Comparison of ENCODE assay signal across 20 mouse cellular contexts in genomic region chr7:79844090-79844802, GRCm38 (mm10). TPM values are rescaled to one million over a fixed set of nuclear protein-coding genes. Genes with fewer than 3 reads are reported as not detected.
DNase-seq lines count a peak whose midpoint lies in the region; ATAC-seq and TF ChIP-seq lines count a peak whose summit lies in the region.
"Had no signal": no experiment of that assay in that cellular context is flagged by ENCODE, and none has a peak within 500 bp of the region (broad histone marks: within the 10 kb centered on the region; RNA-seq: fewer than 3 reads in every experiment).

No protein-coding gene starts in this region.

- 0 out of 2 replicates have a peak, but pooled peaks have one; percentile 7 for TF ChIP-seq POLR2A in liver, adult 2 months (IDR thresholded peaks at IDR 0.05; ENCODE audit: extremely low read depth, insufficient read depth, low read length)
- no peak for TF ChIP-seq POLR2A in small intestine, adult 2 months (IDR thresholded peaks at IDR 0.05; ENCODE audit: low read depth, low read length)

- H3K9me3 ChIP-seq in liver, embryonic 12.5 days (replicated peaks) = no peaks in the 10 kb centered on the region
- no peaks in the 10 kb centered on the region for H3K9me3 ChIP-seq in midbrain, embryonic 10.5 days (replicated peaks)
- H3K9me3 ChIP-seq in hindbrain, embryonic 11.5 days (ENCODE audit: control insufficient read depth, low read length) = no peaks in the 10 kb centered on the region
- H3K9me3 ChIP-seq: G1E; midbrain, embryonic 12.5 days had no signal

- peak; percentile 21; the same call in 1 of the 2 replicates for TF ChIP-seq CTCF in liver, adult 2 months (IDR thresholded peaks at IDR 0.05; ENCODE audit: low read depth, low read length)
- TF ChIP-seq CTCF in small intestine, adult 2 months (IDR thresholded peaks at IDR 0.05; ENCODE audit: extremely low read depth, insufficient read length, insufficient replicate concordance, low read depth, low read length) = no peak

- peak overlapping the region; percentile 91 for H3K27ac ChIP-seq in liver, adult 2 months (replicated peaks; ENCODE audit: insufficient read depth, low read depth, low read length)
- no peak overlapping the region; the same call in 1 of the 2 replicates for H3K27ac ChIP-seq in liver, embryonic 12.5 days
- H3K27ac ChIP-seq in small intestine, adult 2 months (ENCODE audit: insufficient read depth, low read depth, low read length) = peak overlapping the region; percentile 87
- no peak overlapping the region; the same call in 1 of the 2 replicates for H3K27ac ChIP-seq in midbrain, embryonic 10.5 days (replicated peaks)
- H3K27ac ChIP-seq in hindbrain, embryonic 11.5 days (ENCODE audit: low read depth, low read length) = no peak overlapping the region
- H3K27ac ChIP-seq: hindbrain, embryonic 14.5 days; midbrain, embryonic 12.5 days had no signal

- no peaks in the 10 kb centered on the region for H3K27me3 ChIP-seq in liver, adult 2 months (ENCODE audit: control insufficient read depth, insufficient read depth, low read length)
- H3K27me3 ChIP-seq in liver, embryonic 12.5 days (replicated peaks) = peaks cover 32% of the 10 kb centered on the region
- no peaks in the 10 kb centered on the region for H3K27me3 ChIP-seq in small intestine, adult 2 months (ENCODE audit: control insufficient read depth, insufficient read depth, low read length)
- H3K27me3 ChIP-seq in midbrain, embryonic 10.5 days (ENCODE audit: low read depth, poor library complexity, severe bottlenecking) = peaks cover 31% of the 10 kb centered on the region
- H3K27me3 ChIP-seq in hindbrain, embryonic 11.5 days (ENCODE audit: control insufficient read depth, insufficient read depth, low read length) = peaks cover 4% of the 10 kb centered on the region; the same call in 1 of the 2 replicates

- WGBS in liver, adult 2 months = 15% methylated on average over 8 of the region's 8 CpGs
- 58% methylated on average over 8 of the region's 8 CpGs for WGBS in liver, embryonic 12.5 days (ENCODE audit: insufficient replicate concordance)
- WGBS in small intestine, adult 2 months = 27% methylated on average over 8 of the region's 8 CpGs
- 78% methylated on average over 8 of the region's 8 CpGs for WGBS in midbrain, embryonic 10.5 days
- WGBS in hindbrain, embryonic 11.5 days = 79% methylated on average over 8 of the region's 8 CpGs

- H3K4me3 ChIP-seq in liver, adult 2 months (ENCODE audit: insufficient read depth, low read depth, low read length) = no peak overlapping the region
- H3K4me3 ChIP-seq in liver, embryonic 12.5 days = no peak overlapping the region
- peak overlapping the region; percentile 44 for H3K4me3 ChIP-seq in small intestine, adult 2 months (ENCODE audit: low read depth, low read length)
- no peak overlapping the region for H3K4me3 ChIP-seq in midbrain, embryonic 10.5 days
- no peak overlapping the region for H3K4me3 ChIP-seq in hindbrain, embryonic 11.5 days (ENCODE audit: low read depth, low read length)
- H3K4me3 ChIP-seq: midbrain, embryonic 12.5 days had no signal

- peak overlapping the region; percentile 61 for H3K9ac ChIP-seq in liver, adult 2 months (ENCODE audit: low read depth, low read length)
- H3K9ac ChIP-seq in liver, embryonic 12.5 days = no peak overlapping the region
- H3K9ac ChIP-seq in hindbrain, embryonic 11.5 days (ENCODE audit: low read depth, low read length) = no peak overlapping the region
- H3K9ac ChIP-seq: hindbrain, embryonic 14.5 days; midbrain, embryonic 12.5 days had no signal

- H3K36me3 ChIP-seq in liver, adult 2 months (ENCODE audit: control insufficient read depth, insufficient read depth, low read length) = no peaks in the 10 kb centered on the region
- H3K36me3 ChIP-seq in liver, embryonic 12.5 days = no peaks in the 10 kb centered on the region
- peaks cover 26% of the 10 kb centered on the region for H3K36me3 ChIP-seq in small intestine, adult 2 months (ENCODE audit: control insufficient read depth, insufficient read depth, low read length)
- no peaks in the 10 kb centered on the region for H3K36me3 ChIP-seq in midbrain, embryonic 10.5 days
- H3K36me3 ChIP-seq in hindbrain, embryonic 11.5 days (ENCODE audit: control insufficient read depth, insufficient read depth, low read length) = no peaks in the 10 kb centered on the region
- H3K36me3 ChIP-seq: G1E; midbrain, embryonic 12.5 days had no signal

- peak; percentile 87 for DNase-seq in liver, adult 2 months (ENCODE audit: extremely low read depth, low read depth, low spot score)
- DNase-seq in heart, adult 9 months (ENCODE audit: low spot score in 2 of 2) = peak; percentile 68 to 69
- DNase-seq in heart, postnatal 4 days = peak; percentile 59
- no peak for DNase-seq in midbrain, embryonic 10.5 days (ENCODE audit: low spot score)
- no peak for DNase-seq in hindbrain, embryonic 11.5 days (ENCODE audit: low spot score)
- DNase-seq: adrenal gland, postnatal 25 days; cerebellum, postnatal 36 days; lung, postnatal 10 days; thymus, adult 2 months had no signal

- H3K4me1 ChIP-seq in liver, adult 2 months (ENCODE audit: control insufficient read depth, insufficient read depth, low read length) = peaks cover 21% of the 10 kb centered on the region
- peaks cover 15% of the 10 kb centered on the region; the same call in 1 of the 2 replicates for H3K4me1 ChIP-seq in liver, embryonic 12.5 days
- peaks cover 22% of the 10 kb centered on the region for H3K4me1 ChIP-seq in small intestine, adult 2 months (ENCODE audit: control insufficient read depth, insufficient read depth, insufficient read length, low read length)
- peaks cover 24% of the 10 kb centered on the region for H3K4me1 ChIP-seq in midbrain, embryonic 10.5 days
- H3K4me1 ChIP-seq in hindbrain, embryonic 11.5 days (replicated peaks; ENCODE audit: control insufficient read depth, insufficient read depth, low read length) = no peaks in the 10 kb centered on the region; the same call in 1 of the 2 replicates

- H3K79me2 ChIP-seq in liver, adult 2 months (ENCODE audit: control insufficient read depth, insufficient read depth, low read length) = peaks cover 10% of the 10 kb centered on the region; the same call in 1 of the 2 replicates

- no peak for ATAC-seq in liver, embryonic 12.5 days
- no peak for ATAC-seq in hindbrain, embryonic 11.5 days (ENCODE audit: low FRiP score)
- ATAC-seq in megakaryocyte, adult 5-6 weeks (ENCODE audit: poor library complexity, severe bottlenecking) = no peak

- H3K4me2 ChIP-seq in liver, embryonic 12.5 days = no peak overlapping the region
- H3K4me2 ChIP-seq in hindbrain, embryonic 11.5 days (replicated peaks; ENCODE audit: low read depth, low read length) = no peak overlapping the region
- H3K4me2 ChIP-seq: hindbrain, embryonic 14.5 days; midbrain, embryonic 12.5 days had no signal

RNA-seq across cellular contexts. Expression of gene Anpep, which starts 16.6 kb away (rescaled TPM):
- total RNA-seq in liver, adult 2 months (2014; rRNA removed) = 31.4 and 56.5 TPM in 2 replicates
- polyA plus RNA-seq in liver, adult 2 months (2012; rRNA removed) = 92.5 and 100 TPM in 2 replicates
- 12.8 and 13.8 TPM in 2 replicates for polyA plus RNA-seq in liver, embryonic 12.5 days (2016; fragmentation: Nextera tagmentation; extraction: Ambion mirVana)
- total RNA-seq in heart, postnatal 4 days (2021) = 10 to 100 TPM; 21.0 to 21.4 TPM
- 1,432 and 7,549 TPM in 2 replicates for polyA plus RNA-seq in small intestine, adult 2 months (2012; rRNA removed)
- 3.9 and 5.5 TPM in 2 replicates for polyA plus RNA-seq in midbrain, embryonic 10.5 days (2016; fragmentation: Nextera tagmentation; extraction: Ambion mirVana)
- 4.9 and 6.2 TPM in 2 replicates for polyA plus RNA-seq in hindbrain, embryonic 11.5 days (2014; fragmentation: Nextera tagmentation; extraction: Ambion mirVana)
- 1.8 and 2.0 TPM in 2 replicates for total RNA-seq in megakaryocyte, adult 5-6 weeks (2015)
- not detected in 2 replicates for total RNA-seq in megakaryocyte, adult 5-6 weeks (2017)
- polyA plus RNA-seq: G1E had no signal

RNA-seq across cellular contexts. Expression of gene Mesp2, which starts 33.7 kb away (rescaled TPM):
- total RNA-seq in liver, adult 2 months (2014; rRNA removed) = 0.07 and 0.09 TPM in 2 replicates
- 0.23 and 0.24 TPM in 2 replicates for polyA plus RNA-seq in liver, adult 2 months (2012; rRNA removed)
- polyA plus RNA-seq in liver, embryonic 12.5 days (2016; fragmentation: Nextera tagmentation; extraction: Ambion mirVana) = 0.06 TPM in 2 replicates
- under 1 TPM in 1 of 2 experiments, not detected in 1; 0.36 TPM for total RNA-seq in heart, postnatal 4 days (2021)
- 0.33 TPM in 2 replicates for polyA plus RNA-seq in small intestine, adult 2 months (2012; rRNA removed)
- 0.53 and 0.61 TPM in 2 replicates for polyA plus RNA-seq in midbrain, embryonic 10.5 days (2016; fragmentation: Nextera tagmentation; extraction: Ambion mirVana)
- 0.42 and 0.78 TPM in 2 replicates for polyA plus RNA-seq in hindbrain, embryonic 11.5 days (2014; fragmentation: Nextera tagmentation; extraction: Ambion mirVana)
- total RNA-seq in megakaryocyte, adult 5-6 weeks (2015) = 0.29 TPM in 1 of 2 replicates, not detected in the other
- not detected in 2 replicates for total RNA-seq in megakaryocyte, adult 5-6 weeks (2017)
- total RNA-seq: G1E had no signal
- polyA plus RNA-seq: embryonic facial prominence, embryonic 11.5 days; G1E had no signal

RNA-seq across cellular contexts. Expression of gene Mesp1, which starts 50.7 kb away (rescaled TPM):
- total RNA-seq in liver, adult 2 months (2014; rRNA removed) = 0.18 and 0.20 TPM in 2 replicates
- polyA plus RNA-seq in liver, adult 2 months (2012; rRNA removed) = not detected in 2 replicates
- 0.10 TPM in 1 of 2 replicates, not detected in the other for polyA plus RNA-seq in liver, embryonic 12.5 days (2016; fragmentation: Nextera tagmentation; extraction: Ambion mirVana)
- total RNA-seq in heart, postnatal 4 days (2021) = not detected
- polyA plus RNA-seq in small intestine, adult 2 months (2012; rRNA removed) = 0.28 and 1.2 TPM in 2 replicates
- polyA plus RNA-seq in midbrain, embryonic 10.5 days (2016; fragmentation: Nextera tagmentation; extraction: Ambion mirVana) = 0.12 TPM in 1 of 2 replicates, not detected in the other
- polyA plus RNA-seq in hindbrain, embryonic 11.5 days (2014; fragmentation: Nextera tagmentation; extraction: Ambion mirVana) = not detected in 2 replicates
- total RNA-seq in megakaryocyte, adult 5-6 weeks (2015) = not detected in 2 replicates
- not detected in 2 replicates for total RNA-seq in megakaryocyte, adult 5-6 weeks (2017)
- total RNA-seq: adrenal gland, postnatal 25 days; G1E; gastrocnemius, postnatal 4 days had no signal
- polyA plus RNA-seq: G1E; hindbrain, embryonic 14.5 days; kidney, embryonic 16.5 days; limb, embryonic 11.5 days; midbrain, embryonic 12.5 days; spleen, adult 2 months had no signal

Comparison
In these comparisons a context has a peak if more than half of its experiments do, and no peak if none do; other contexts are left out.
1. H3K27ac ChIP-seq: peak in liver, adult 2 months (single experiment) and small intestine, adult 2 months (single experiment); none in liver, embryonic 12.5 days (single experiment), midbrain, embryonic 10.5 days (single experiment) and hindbrain, embryonic 11.5 days (single experiment).
2. DNase-seq: peak in liver, adult 2 months (single experiment), heart, adult 9 months (2 of 2) and heart, postnatal 4 days (single experiment); none in midbrain, embryonic 10.5 days (single experiment) and hindbrain, embryonic 11.5 days (single experiment).
3. RNA of gene Anpep, which starts 16.6 kb away (polyA plus RNA-seq): 1,432 to 7,549 TPM in small intestine, adult 2 months; 92.5 to 100 TPM in liver, adult 2 months, 12.8 to 13.8 TPM in liver, embryonic 12.5 days, 4.9 to 6.2 TPM in hindbrain, embryonic 11.5 days and 3.9 to 5.5 TPM in midbrain, embryonic 10.5 days; every median in the first group is over 10 times any median in the second.